In the genomic region with DNA sequence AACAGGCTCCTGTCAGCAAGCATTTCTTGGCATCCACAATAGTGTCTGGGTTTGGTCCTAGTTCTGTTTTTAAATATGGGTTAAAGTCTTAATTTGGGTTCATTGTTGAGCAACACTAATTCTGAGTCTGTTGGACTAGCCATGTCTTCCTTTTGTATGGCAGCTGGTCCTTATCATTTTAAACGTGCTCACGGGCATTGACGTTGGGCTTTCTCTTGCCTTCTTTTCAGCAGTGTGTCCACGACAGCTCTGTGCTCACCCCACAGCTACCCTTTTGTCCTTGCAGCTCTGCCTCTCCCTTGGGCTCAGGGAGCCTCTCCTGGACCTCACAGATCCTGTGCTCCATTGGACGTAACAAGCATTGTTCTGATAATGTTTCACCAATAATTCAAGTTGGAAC, we compare ENCODE assay signal across 15 mouse cellular contexts.
"Had no signal": no experiment of that assay in that cellular context is flagged by ENCODE, and none has a peak within 500 bp of the region (broad histone marks: within the 10 kb centered on the region; RNA-seq: fewer than 3 reads in every experiment).

No protein-coding gene starts in this region.

- ATAC-seq: liver, embryonic 12.5 days; midbrain, embryonic 13.5 days; midbrain, embryonic 15.5 days had no signal

- H3K4me2 ChIP-seq: limb, embryonic 15.5 days; liver, embryonic 12.5 days; lung, embryonic 14.5 days; midbrain, embryonic 11.5 days; midbrain, embryonic 13.5 days; midbrain, embryonic 15.5 days; neural tube, embryonic 12.5 days had no signal

- H3K4me3 ChIP-seq: limb, embryonic 15.5 days; liver, embryonic 12.5 days; megakaryocyte, embryonic 14.5 days; midbrain, embryonic 13.5 days; midbrain, embryonic 15.5 days; neural tube, embryonic 12.5 days had no signal

- H3K9me3 ChIP-seq: limb, embryonic 15.5 days; liver, embryonic 12.5 days; megakaryocyte, embryonic 14.5 days; midbrain, embryonic 13.5 days; midbrain, embryonic 15.5 days; neural tube, embryonic 12.5 days had no signal

- H3K27ac ChIP-seq: limb, embryonic 15.5 days; liver, embryonic 12.5 days; liver, embryonic 14.5 days; macrophage; midbrain, embryonic 13.5 days; midbrain, embryonic 15.5 days; neural tube, embryonic 12.5 days had no signal

- H3K4me1 ChIP-seq: limb, embryonic 15.5 days; liver, embryonic 12.5 days; megakaryocyte, embryonic 14.5 days; midbrain, embryonic 15.5 days; neural tube, embryonic 12.5 days had no signal

- H3K36me3 ChIP-seq: limb, embryonic 15.5 days; liver, embryonic 12.5 days; midbrain, embryonic 13.5 days; midbrain, embryonic 15.5 days; neural tube, embryonic 12.5 days had no signal

- H3K27me3 ChIP-seq: limb, embryonic 15.5 days; liver, embryonic 12.5 days; megakaryocyte, embryonic 14.5 days; midbrain, embryonic 13.5 days; midbrain, embryonic 15.5 days; neural tube, embryonic 12.5 days had no signal

- DNase-seq: lung, embryonic 14.5 days; right cerebral cortex, postnatal 14 days; spleen, adult 18-20 months; thymus, adult 18-20 months; thymus, postnatal 14 days; thymus, postnatal 36 days had no signal

- H3K9ac ChIP-seq: limb, embryonic 15.5 days; liver, embryonic 12.5 days; liver, embryonic 14.5 days; lung, embryonic 14.5 days; midbrain, embryonic 13.5 days; midbrain, embryonic 15.5 days; neural tube, embryonic 12.5 days had no signal
